ENCODE assay signal across 9 mouse cellular contexts in genomic region chr6:25020005-25020772, GRCm38 (mm10).
DNase-seq lines count a peak whose midpoint lies in the region; ATAC-seq and TF ChIP-seq lines count a peak whose summit lies in the region.
"Had no signal": no experiment of that assay in that cellular context is flagged by ENCODE, and none has a peak within 500 bp of the region (broad histone marks: within the 10 kb centered on the region; RNA-seq: fewer than 3 reads in every experiment).

No protein-coding gene starts in this region.

- ATAC-seq in hindbrain, embryonic 13.5 days (ENCODE audit: low FRiP score), result peak; percentile 75
- no peak for ATAC-seq in liver, postnatal 0 days

- TF ChIP-seq EP300 in liver, postnatal 0 days (IDR thresholded peaks at IDR 0.05; ENCODE audit: low read depth), result no peak

- no peaks in the 10 kb centered on the region for H3K9me3 ChIP-seq in hindbrain, embryonic 13.5 days
- H3K9me3 ChIP-seq in liver, postnatal 0 days (ENCODE audit: low read length), result no peaks in the 10 kb centered on the region
- H3K9me3 ChIP-seq: heart, embryonic 13.5 days had no signal

- no peak overlapping the region for H3K9ac ChIP-seq in hindbrain, embryonic 13.5 days
- no peak overlapping the region for H3K9ac ChIP-seq in liver, postnatal 0 days (replicated peaks)
- H3K9ac ChIP-seq: heart, embryonic 13.5 days had no signal

- 42% methylated on average over 2 of the region's 2 CpGs for WGBS in hindbrain, embryonic 13.5 days
- WGBS in liver, postnatal 0 days (ENCODE audit: insufficient replicate concordance), result 22% methylated on average over 2 of the region's 2 CpGs

- no peak overlapping the region for H3K27ac ChIP-seq in hindbrain, embryonic 13.5 days
- H3K27ac ChIP-seq in liver, postnatal 0 days (ENCODE audit: low read depth), result no peak overlapping the region
- H3K27ac ChIP-seq: heart, embryonic 13.5 days had no signal

- no peak overlapping the region for H3K4me2 ChIP-seq in hindbrain, embryonic 13.5 days
- H3K4me2 ChIP-seq in liver, postnatal 0 days (ENCODE audit: low read depth, low read length), result no peak overlapping the region
- H3K4me2 ChIP-seq: heart, embryonic 13.5 days had no signal

- no peaks in the 10 kb centered on the region for H3K4me1 ChIP-seq in hindbrain, embryonic 13.5 days (replicated peaks)
- H3K4me1 ChIP-seq in liver, postnatal 0 days (ENCODE audit: insufficient read depth), result no peaks in the 10 kb centered on the region
- H3K4me1 ChIP-seq: heart, embryonic 13.5 days had no signal

- H3K36me3 ChIP-seq in hindbrain, embryonic 13.5 days, result no peaks in the 10 kb centered on the region
- H3K36me3 ChIP-seq in liver, postnatal 0 days (replicated peaks; ENCODE audit: insufficient read depth, low read length), result no peaks in the 10 kb centered on the region
- H3K36me3 ChIP-seq: heart, embryonic 13.5 days had no signal

- DNase-seq in cerebellum, adult 8-10 months, result peak; percentile 18
- DNase-seq in cerebellum, adult 11 months, result no peak
- DNase-seq in urinary bladder, postnatal 14 days (ENCODE audit: low spot score), result peak; percentile 31
- no peak for DNase-seq in urinary bladder, postnatal 4 days (ENCODE audit: low spot score in 2 of 2)
- DNase-seq in liver, postnatal 0 days, result peak; percentile 14
- peak; percentile 45 for DNase-seq in telencephalon, adult 2 months (ENCODE audit: low read depth, low spot score)
- DNase-seq in heart, adult 11 months, result no peak

- no peak overlapping the region for H3K4me3 ChIP-seq in hindbrain, embryonic 13.5 days
- no peak overlapping the region for H3K4me3 ChIP-seq in liver, postnatal 0 days (ENCODE audit: low read depth, low read length)
- H3K4me3 ChIP-seq: heart, embryonic 13.5 days had no signal

- no peaks in the 10 kb centered on the region for H3K27me3 ChIP-seq in hindbrain, embryonic 13.5 days
- H3K27me3 ChIP-seq in liver, postnatal 0 days (ENCODE audit: insufficient read depth, low read length), result no peaks in the 10 kb centered on the region
- H3K27me3 ChIP-seq: heart, embryonic 13.5 days had no signal

- TF ChIP-seq CTCF in liver, postnatal 0 days (IDR thresholded peaks at IDR 0.05; ENCODE audit: low read depth), result peak; percentile 54

Comparison
In these comparisons a context has a peak if more than half of its experiments do, and no peak if none do; other contexts are left out.
1. DNase-seq: peak in cerebellum, adult 8-10 months (single experiment), urinary bladder, postnatal 14 days (single experiment), liver, postnatal 0 days (single experiment) and telencephalon, adult 2 months (single experiment); none in cerebellum, adult 11 months (single experiment), urinary bladder, postnatal 4 days (0 of 2) and heart, adult 11 months (single experiment).